Mouse (Mus musculus) liver, embryonic 11.5 days (tissue): Measurements from ENCODE around the gene Pde1c. TPM values are rescaled to one million over a fixed set of nuclear protein-coding genes. Genes with fewer than 3 reads are reported as not detected.

Experiments
- ATAC-seq: fragments of 200-750 bp; cut with Nextera tagmentation; replicated peaks from 2 replicates; pipeline ENCODE4 v1.8.0; 2017; ENCODE audit warnings: moderate number of reproducible peaks, mild to moderate bottlenecking, moderate TSS enrichment, moderate library complexity; ENCODE audit not compliant: low FRiP score
- DNase-seq: peaks from one replicate; pipeline ENCODE4 v3.0.0-alpha.2; 2017; ENCODE audit warnings: low spot score
- H3K27ac ChIP-seq: fragments of 300-500 bp; sonication (generic); 2 replicates; pipeline ENCODE4 v1.5.1; 2014; ENCODE audit warnings: mild to moderate bottlenecking, low read depth, low read length, control low read depth
- H3K27me3 ChIP-seq: fragments of 300-500 bp; sonication (generic); replicated peaks from 2 replicates; pipeline ENCODE4 v1.6.1; 2014; ENCODE audit warnings: low read length, mixed read lengths; ENCODE audit not compliant: control insufficient read depth, insufficient read depth
- H3K36me3 ChIP-seq: fragments of 300-500 bp; sonication (generic); 2 replicates; pipeline ENCODE4 v1.6.1; 2014; ENCODE audit warnings: mild to moderate bottlenecking, low read length, moderate library complexity, mixed read lengths; ENCODE audit not compliant: control insufficient read depth, insufficient read depth
- H3K4me1 ChIP-seq: fragments of 300-500 bp; sonication (generic); replicated peaks from 2 replicates; pipeline ENCODE4 v1.6.1; 2014; ENCODE audit warnings: low read length, mixed read lengths; ENCODE audit not compliant: control insufficient read depth, insufficient read depth
- H3K4me2 ChIP-seq: fragments of 300-500 bp; sonication (generic); 2 replicates; pipeline ENCODE4 v1.6.1; 2014; ENCODE audit warnings: mild to moderate bottlenecking, control low read depth, moderate library complexity
- H3K4me3 ChIP-seq: fragments of 300-500 bp; sonication (generic); 2 replicates; pipeline ENCODE4 v1.5.1; 2014; ENCODE audit warnings: low read depth, low read length, control low read depth
- H3K9ac ChIP-seq: fragments of 300-500 bp; sonication (generic); 2 replicates; pipeline ENCODE4 v1.6.1; 2014; ENCODE audit warnings: low read depth, low read length, control low read depth
- H3K9me3 ChIP-seq: fragments of 300-500 bp; sonication (generic); 2 replicates; pipeline ENCODE4 v1.6.1; 2016; ENCODE audit warnings: low read length, inconsistent platforms, mixed read lengths; ENCODE audit not compliant: control insufficient read depth
- WGBS: fragments of 180-500 bp; shearing (Covaris S2); extraction: QIAGEN DNeasy Blood & Tissue Kit; methylation state at CpG from one replicate; pipeline ENCODE4 v1.1.7; 2014; 5-methylcytosine and 5-hydroxymethylcytosine counted together
- polyA plus RNA-seq: library from polyadenylated mRNA; unstranded; fragments of >200 nt; fragmentation: Nextera tagmentation; extraction: Ambion mirVana; gene quantifications from 2 replicates; pipeline ENCODE4 v1.2.1, GENCODE M21; 2014

Pde1c gene
- polyA plus RNA-seq, 1 experiment from 2014 or later = 0.89 TPM

DNA sequence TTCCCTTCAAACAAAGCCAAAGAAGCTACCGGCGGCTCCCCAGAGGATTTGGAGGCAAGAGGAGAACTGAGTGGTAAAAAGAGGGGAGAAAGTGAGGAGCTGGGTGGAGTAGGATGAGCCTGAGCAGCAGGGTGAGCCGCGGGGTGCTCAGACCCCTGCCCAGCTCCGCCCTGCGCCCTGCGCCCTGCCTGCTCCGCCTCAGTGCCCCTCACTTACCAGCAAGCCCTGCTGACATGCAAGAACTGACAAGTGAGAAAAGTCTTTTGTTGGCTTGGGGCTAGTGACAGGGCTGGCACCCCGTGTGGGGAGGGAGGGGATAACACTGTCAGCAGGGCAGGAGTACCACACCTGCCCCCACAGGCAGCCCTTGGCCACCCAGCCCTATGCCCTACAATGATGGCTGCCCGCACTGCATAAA, 206.8 kb downstream of the Pde1c start:
- Histone ChIP-seq H3K4me1 (peaks cover 3% of the 10 kb centered on the region; the same call in 1 of the 2 replicates), H3K4me2 (peak overlapping the region; percentile 60), H3K36me3 (no peaks in the 10 kb centered on the region), H3K9ac (0 out of 2 replicates have a peak overlapping the region, but pooled peaks have one; percentile 6), H3K4me3 (peak overlapping the region; percentile 26; the same call in 1 of the 2 replicates), H3K27me3 (peaks cover 15% of the 10 kb centered on the region), H3K27ac (no peak overlapping the region), H3K9me3 (no peaks in the 10 kb centered on the region)
- DNase-seq = peak; percentile 32
- no peak for ATAC-seq
- 3% methylated on average over 10 of the region's 10 CpGs for WGBS

DNA sequence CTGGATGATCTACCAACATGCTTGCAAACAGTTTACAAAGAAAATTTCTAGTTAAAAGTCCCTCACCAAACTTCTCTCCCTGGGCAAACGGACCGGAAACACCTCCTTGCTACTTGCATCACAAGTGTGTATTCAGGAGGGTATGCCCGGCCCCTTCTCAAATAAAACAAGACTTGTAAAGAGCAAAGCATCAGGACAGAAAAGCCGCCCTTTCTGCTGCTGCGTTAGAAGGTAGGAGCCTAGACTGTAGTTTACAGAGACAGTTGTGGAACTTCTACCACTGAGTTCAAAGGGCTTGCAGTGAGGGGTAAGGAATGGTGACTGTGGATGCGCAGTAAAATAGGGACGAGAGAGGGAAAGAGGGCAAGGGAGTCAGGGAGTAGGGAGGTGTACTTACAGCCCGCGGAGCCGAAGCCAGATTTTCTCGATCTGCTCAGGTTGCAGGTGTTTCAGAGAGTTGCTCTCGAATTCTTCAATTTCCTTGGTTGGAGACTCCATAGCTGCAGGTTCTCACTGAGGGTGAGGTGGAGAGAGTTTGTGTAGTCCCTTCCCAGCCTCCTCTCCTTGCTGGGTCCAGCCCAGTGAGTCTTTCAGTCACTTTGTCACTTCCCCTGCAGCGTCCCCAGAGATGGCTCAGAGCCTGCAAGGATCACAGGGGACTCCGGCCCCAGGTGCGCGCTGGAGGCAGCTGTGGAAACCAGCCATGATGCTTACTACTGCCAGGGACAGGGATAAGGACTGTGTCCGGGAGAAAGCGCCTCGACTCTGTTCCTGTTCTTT, 207.4 kb downstream of the Pde1c start:
- WGBS = 5% methylated on average over 19 of the region's 19 CpGs
- DNase-seq = peak; percentile 32
- peak overlapping the region; percentile 26; the same call in 1 of the 2 replicates for H3K4me3 ChIP-seq

DNA sequence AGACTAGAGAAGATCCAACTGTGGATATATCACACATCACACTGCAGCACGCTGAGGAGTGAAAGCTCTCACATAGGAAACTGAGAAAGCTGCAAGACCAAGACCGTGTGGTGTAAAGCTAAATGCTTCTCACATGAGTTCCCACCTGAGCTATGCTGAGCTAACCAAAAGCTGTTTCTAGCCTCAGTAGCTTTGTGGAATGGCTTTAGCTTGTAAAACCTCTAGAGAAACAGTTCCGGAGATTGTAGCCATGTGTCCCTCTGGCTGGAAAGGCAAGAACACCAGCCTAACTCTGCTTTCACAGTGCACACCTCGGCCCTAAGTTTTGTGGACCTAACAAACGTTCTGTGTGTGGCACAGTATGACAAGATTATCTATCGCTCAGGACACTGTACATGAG, 208.8 kb downstream of the Pde1c start:
- peaks cover 3% of the 10 kb centered on the region; the same call in 1 of the 2 replicates for H3K4me1 ChIP-seq
- no peak overlapping the region for H3K27ac ChIP-seq
- no peak for DNase-seq
- ATAC-seq = no peak
- H3K4me3 ChIP-seq = no peak overlapping the region
- 36% methylated on average over 6 of the region's 6 CpGs for WGBS
- no peaks in the 10 kb centered on the region for H3K36me3 ChIP-seq
- no peaks in the 10 kb centered on the region for H3K9me3 ChIP-seq
- no peak overlapping the region for H3K4me2 ChIP-seq
- H3K9ac ChIP-seq = no peak overlapping the region
- peaks cover 15% of the 10 kb centered on the region for H3K27me3 ChIP-seq

More for the DNA sequence above, 207.4 kb downstream of the Pde1c start:
- H3K4me2 ChIP-seq = peak overlapping the region; percentile 60
- no peak for ATAC-seq
- no peaks in the 10 kb centered on the region for H3K9me3 ChIP-seq
- no peaks in the 10 kb centered on the region for H3K36me3 ChIP-seq
- no peak overlapping the region for H3K9ac ChIP-seq
- peaks cover 15% of the 10 kb centered on the region for H3K27me3 ChIP-seq
- H3K4me1 ChIP-seq = peaks cover 3% of the 10 kb centered on the region; the same call in 1 of the 2 replicates
- no peak overlapping the region for H3K27ac ChIP-seq

DNA sequence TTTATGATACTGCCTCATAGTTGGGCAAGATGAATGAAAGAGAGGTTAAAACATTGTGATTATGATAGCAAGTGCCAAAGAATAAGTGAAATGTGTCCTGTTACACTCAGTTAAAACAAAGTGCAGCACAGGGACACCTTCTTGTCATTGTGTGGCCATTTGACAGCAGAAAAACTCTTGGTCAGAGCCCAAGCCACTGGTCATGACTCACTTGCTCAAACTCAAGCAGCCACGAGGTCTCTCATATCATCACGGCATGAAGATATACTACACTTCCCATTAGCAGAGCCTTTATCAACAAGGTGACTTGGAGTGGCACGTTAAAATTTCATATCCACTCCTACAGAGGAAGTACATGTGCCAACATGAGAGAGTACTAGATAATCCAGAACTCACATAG, 209.8 kb downstream of the Pde1c start:
- 51% methylated on average over 3 of the region's 3 CpGs for WGBS
- DNase-seq = no peak
- Histone ChIP-seq H3K36me3 (no peaks in the 10 kb centered on the region), H3K4me2 (no peak overlapping the region), H3K4me1 (peaks cover 3% of the 10 kb centered on the region; the same call in 1 of the 2 replicates), H3K27me3 (peaks cover 15% of the 10 kb centered on the region), H3K9ac (no peak overlapping the region), H3K27ac (no peak overlapping the region), H3K9me3 (no peaks in the 10 kb centered on the region), H3K4me3 (no peak overlapping the region)
- ATAC-seq = no peak

DNA sequence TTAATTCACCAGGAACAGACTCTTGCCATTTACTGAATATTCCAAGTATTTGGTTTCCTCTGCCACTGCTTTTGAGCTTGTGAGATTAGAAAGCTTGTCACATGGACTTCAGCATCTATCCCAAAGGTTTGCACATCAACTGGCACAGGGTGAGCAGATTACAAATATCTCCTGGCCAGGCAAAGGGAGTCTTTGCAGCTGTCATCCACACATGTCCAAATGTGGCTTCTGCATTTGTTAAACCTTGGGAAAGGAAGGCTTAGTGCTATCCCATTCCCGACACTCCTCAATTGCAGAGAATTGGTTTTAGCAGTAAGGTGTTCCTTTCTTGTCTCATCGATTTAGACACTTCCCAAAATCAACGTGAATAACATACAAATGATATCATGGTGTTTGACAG, 221.7 kb downstream of the Pde1c start:
- H3K36me3 ChIP-seq = no peaks in the 10 kb centered on the region
- ATAC-seq = no peak
- H3K9me3 ChIP-seq = no peaks in the 10 kb centered on the region
- H3K4me2 ChIP-seq = no peak overlapping the region
- no peak for DNase-seq
- H3K4me3 ChIP-seq = no peak overlapping the region
- H3K9ac ChIP-seq = no peak overlapping the region
- H3K27ac ChIP-seq = no peak overlapping the region
- H3K4me1 ChIP-seq = no peaks in the 10 kb centered on the region
- 67% methylated on average over 3 of the region's 3 CpGs for WGBS
- H3K27me3 ChIP-seq = no peaks in the 10 kb centered on the region

DNA sequence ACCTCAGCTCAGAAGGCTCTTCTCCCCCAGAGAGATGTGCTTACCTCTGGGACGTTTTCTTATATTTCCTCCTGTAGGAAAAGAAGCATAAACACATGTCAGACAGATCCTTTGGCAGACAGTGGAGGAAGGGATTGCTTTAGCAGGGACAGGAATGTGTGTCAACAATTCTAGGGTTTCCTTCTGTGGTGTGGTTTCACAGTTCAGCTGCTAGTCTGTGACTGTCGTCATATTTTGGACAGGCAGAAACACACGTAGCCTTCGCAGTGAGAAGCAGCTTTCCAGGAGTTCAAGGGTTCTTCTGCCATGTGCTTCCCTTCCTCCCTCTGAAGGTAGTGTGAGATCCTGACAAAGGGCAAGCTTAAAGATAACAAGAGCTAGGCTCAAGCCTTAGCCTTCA, 223.8 kb downstream of the Pde1c start:
- no peak overlapping the region for H3K9ac ChIP-seq
- no peaks in the 10 kb centered on the region for H3K36me3 ChIP-seq
- no peak overlapping the region for H3K4me3 ChIP-seq
- no peak overlapping the region for H3K27ac ChIP-seq
- H3K27me3 ChIP-seq = no peaks in the 10 kb centered on the region
- DNase-seq (no peak), ATAC-seq (no peak)
- no peaks in the 10 kb centered on the region for H3K9me3 ChIP-seq
- WGBS = 62% methylated on average over 4 of the region's 4 CpGs
- no peaks in the 10 kb centered on the region for H3K4me1 ChIP-seq
- no peak overlapping the region for H3K4me2 ChIP-seq

DNA sequence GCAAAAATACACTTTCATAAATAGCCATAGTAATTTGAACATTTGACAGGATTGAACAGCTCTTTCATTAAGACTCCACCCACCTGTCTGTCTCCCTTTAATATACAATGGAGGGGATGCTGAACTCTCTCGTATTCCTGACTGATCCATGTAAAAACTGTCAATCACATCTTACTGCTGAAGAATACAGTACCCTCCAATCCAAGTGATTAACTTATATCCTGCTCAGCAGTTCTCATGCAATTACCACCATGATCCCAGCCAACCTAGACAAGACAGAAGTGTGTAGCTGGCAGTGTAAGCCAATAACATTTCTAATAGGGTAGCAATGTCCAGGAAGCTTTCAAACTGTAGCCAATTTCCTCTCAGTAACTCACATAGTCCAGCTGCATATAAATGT, 226.9 kb downstream of the Pde1c start:
- H3K36me3 ChIP-seq = no peaks in the 10 kb centered on the region
- H3K27ac ChIP-seq = no peak overlapping the region
- H3K27me3 ChIP-seq = no peaks in the 10 kb centered on the region
- no peak overlapping the region for H3K4me2 ChIP-seq
- no peaks in the 10 kb centered on the region for H3K9me3 ChIP-seq
- DNase-seq (no peak), ATAC-seq (no peak)
- H3K4me3 ChIP-seq = no peak overlapping the region
- WGBS = 64% methylated on average over 1 of the region's 1 CpGs
- no peaks in the 10 kb centered on the region for H3K4me1 ChIP-seq
- H3K9ac ChIP-seq = no peak overlapping the region

DNA sequence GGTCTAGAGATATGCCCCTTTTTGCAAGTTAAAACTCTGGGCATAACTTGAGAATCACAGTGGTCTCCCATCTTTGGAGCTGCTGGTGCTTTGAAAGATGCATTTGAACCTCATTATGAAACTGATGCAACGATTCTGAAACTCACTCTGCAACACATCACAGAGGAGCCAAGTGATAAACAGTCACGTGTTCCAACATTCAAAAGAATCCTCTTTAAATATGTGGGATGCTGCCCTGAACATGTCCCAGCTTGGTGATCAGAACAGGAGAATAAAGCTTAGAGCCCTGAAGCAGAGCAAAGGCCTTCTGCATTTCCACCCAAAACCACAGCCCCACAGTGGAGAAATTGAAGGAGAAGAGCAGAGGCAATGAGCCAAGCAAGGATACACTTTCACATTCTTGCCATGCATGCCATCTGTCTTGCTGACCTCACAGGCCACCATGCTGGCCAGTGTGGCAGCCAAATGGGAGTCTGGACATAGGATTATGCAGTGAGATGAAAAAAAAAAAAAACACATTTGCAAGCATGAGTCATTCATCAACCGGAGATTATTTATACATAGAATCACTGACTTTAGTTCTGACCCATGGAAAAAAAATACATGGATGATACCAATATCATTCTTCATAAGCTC, 233.0 kb downstream of the Pde1c start:
- Histone ChIP-seq H3K4me1 (no peaks in the 10 kb centered on the region), H3K9me3 (no peaks in the 10 kb centered on the region), H3K27ac (no peak overlapping the region), H3K36me3 (no peaks in the 10 kb centered on the region), H3K4me3 (no peak overlapping the region), H3K27me3 (no peaks in the 10 kb centered on the region), H3K4me2 (no peak overlapping the region), H3K9ac (no peak overlapping the region)
- DNase-seq (no peak), ATAC-seq (no peak)
- WGBS = 82% methylated on average over 3 of the region's 3 CpGs
